Mouse (Mus musculus) B cell, adult 62 days (primary cell): ENCODE results near the gene Htr6. TPM values are rescaled to one million over a fixed set of nuclear protein-coding genes. Genes with fewer than 3 reads are reported as not detected.

ENCODE experiments used
- total RNA-seq: library from RNA; stranded (reverse); gene quantifications from 4 replicates; pipeline ENCODE4 v1.2.4, GENCODE M21; 2023

Htr6 gene
- total RNA-seq = not detected in 4 replicates

DNA sequence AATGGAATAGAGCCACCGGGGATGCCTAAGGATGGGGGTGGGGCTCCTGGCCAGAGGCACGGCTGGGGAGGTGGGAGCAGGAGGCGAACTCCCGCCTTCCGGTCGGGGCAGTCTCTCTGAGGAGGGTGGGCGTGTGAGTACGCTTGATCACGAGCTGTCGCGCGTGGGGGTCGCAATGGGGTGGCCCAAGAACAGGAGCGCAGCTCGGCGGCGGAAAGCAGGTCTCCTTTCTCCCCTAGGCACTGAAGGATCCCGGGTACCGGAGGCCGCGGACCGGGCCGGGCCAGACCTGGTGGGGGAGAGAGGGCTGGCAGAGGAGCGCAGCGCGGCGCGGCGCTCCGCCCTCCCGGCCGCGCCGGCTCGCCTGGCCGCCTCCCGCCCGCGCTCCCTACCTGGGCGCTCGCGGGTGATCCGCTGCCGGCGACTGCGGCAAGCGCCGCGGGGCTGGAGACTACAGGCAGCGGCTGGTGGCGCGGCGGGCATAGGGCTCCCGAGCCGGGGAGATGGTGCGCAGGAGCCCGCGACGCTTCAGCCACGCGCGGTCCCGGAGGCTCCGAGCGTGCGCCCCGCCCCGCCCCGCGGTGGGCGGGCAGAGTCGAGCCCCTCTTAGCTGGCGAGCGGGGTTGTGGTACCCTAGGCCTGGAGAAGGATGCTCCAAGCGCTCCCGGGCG, at the start of gene Htr6:
Htr6 (minus strand) TSS at position 530 of the 671 bp plus-strand sequence.

DNA sequence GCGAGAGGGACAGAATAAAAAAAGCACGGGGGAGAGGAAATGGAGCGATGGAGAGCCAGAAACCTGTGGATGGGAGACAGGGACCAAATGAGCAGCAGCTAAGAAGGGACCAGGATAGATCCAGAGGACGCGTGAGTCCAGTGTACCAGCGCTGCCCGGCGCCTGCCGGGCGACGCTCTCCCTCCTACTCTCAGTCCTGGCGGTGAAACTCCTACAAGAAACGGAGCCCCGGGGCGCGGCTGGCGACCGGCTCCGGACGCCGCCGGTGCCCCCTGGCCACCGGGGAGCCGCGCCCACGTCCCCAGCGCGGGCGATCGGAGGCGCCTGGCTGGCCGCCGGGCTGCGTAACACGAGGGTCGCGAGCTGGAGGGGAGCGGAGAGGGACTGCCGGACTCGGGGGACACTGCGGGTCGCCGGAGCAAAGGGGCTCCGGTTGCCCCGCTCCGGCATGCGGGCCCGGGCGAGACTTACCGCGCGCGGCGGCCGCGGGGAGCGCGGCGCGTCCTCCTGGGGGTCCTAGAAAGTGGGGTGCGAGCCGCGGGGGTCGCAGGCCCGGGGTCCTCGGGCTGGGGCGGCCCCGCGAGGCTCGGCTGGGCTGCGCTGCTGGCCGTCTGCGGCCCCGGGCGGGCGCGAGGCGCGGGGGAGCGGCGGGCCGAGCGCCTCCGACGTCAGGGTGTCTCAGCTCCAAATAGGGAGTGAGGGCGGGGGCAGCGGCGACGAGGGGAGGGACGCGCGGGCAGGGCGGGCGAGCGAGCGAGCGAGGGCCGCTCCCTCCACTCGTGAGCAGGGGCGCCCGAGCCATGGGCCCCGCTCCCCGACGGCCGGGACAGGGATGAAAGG, 17.2 kb upstream of the Htr6 start, which contains the start of gene Nbl1:
Nbl1 (minus strand) TSS at position 638 of the 840 bp plus-strand sequence.

Other genes starting within 250 kb of the Htr6 start
- gene Pla2g5, start 212.1 kb downstream of the Htr6 start, total RNA-seq = 1.9 TPM in 1 of 4 replicates, not detected in the others
- gene Gm13030, start 201.6 kb downstream of the Htr6 start, total RNA-seq = not detected in 4 replicates
- not detected in 4 replicates for gene Pla2g2e, start 197.6 kb downstream of the Htr6 start, total RNA-seq
- gene Otud3, start 161.6 kb downstream of the Htr6 start, total RNA-seq = 7.3 to 8.7 TPM (median 8.3 TPM) in 4 replicates
- gene Rnf186, start 108.5 kb downstream of the Htr6 start, total RNA-seq = not detected in 4 replicates
- gene Tmco4, start 102.7 kb downstream of the Htr6 start, total RNA-seq = 30.2 to 35.8 TPM (median 35.2 TPM) in 4 replicates
- 1.2 to 1.9 TPM (median 1.5 TPM) in 4 replicates for gene Nbl1, start 17.4 kb upstream of the Htr6 start, total RNA-seq
- gene Minos1, start 55.5 kb upstream of the Htr6 start, total RNA-seq = 94.7 to 117 TPM (median 103 TPM) in 4 replicates
- gene Capzb, start 117.3 kb upstream of the Htr6 start, total RNA-seq = 406 to 442 TPM (median 411 TPM) in 4 replicates
- 26.5 to 30.3 TPM (median 29.3 TPM) in 4 replicates for gene Pqlc2, start 235.1 kb upstream of the Htr6 start, total RNA-seq
- 21.7 to 26.6 TPM (median 23.0 TPM) in 4 replicates for gene Akr7a5, start 235.2 kb upstream of the Htr6 start, total RNA-seq